Mouse (Mus musculus): Measurements from ENCODE around the gene Cald1. TPM values are rescaled to one million over a fixed set of nuclear protein-coding genes. Genes with fewer than 3 reads are reported as not detected.

Cald1 gene
- total RNA-seq, 2 experiments from 2014 or later: 0.26 to 1.2 TPM

DNA sequence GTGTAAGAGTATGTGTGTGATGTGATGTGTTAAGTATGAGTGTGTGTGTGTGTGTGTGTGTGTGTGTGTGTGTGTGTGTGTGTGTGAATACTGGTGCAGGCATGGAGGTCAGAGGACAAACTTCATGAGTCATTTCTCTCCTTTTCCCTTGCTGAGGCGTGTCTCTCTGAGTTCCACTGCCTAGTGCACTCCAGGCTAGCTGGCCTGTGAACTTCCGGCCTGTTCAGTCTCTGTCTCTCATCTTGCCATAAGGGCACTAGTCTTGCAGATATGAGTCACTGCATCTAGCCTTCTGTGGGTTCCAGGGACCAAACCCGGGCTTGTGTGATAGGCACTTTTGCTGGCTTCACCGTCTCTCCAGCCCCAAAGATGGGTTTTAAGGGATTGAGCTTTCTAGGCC, 114.9 kb downstream of the Cald1 start:
- no peak for ATAC-seq (replicated peaks; ENCODE audit: low FRiP score, poor library complexity, severe bottlenecking)

DNA sequence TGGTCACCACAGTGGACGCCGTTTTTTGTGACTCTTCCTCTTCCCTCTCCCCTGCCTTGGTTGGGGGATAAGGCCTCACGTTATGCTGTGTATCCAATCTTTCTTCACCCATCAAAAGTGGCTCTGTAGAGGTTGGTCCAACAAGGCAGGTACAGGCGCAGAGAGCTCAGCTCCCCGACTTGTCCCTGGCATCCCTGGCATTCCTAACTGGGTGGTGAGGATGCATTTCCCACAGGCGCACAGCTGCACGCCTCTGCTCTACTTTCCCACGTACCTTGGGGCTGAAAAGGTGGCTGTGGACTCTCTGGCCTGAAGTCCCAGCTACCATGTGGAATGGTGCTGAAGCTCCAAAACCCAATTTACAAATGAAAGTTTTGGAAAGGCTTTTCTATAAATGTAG, 115.5 kb downstream of the Cald1 start:
- ATAC-seq (replicated peaks; ENCODE audit: low FRiP score, poor library complexity, severe bottlenecking): no peak

DNA sequence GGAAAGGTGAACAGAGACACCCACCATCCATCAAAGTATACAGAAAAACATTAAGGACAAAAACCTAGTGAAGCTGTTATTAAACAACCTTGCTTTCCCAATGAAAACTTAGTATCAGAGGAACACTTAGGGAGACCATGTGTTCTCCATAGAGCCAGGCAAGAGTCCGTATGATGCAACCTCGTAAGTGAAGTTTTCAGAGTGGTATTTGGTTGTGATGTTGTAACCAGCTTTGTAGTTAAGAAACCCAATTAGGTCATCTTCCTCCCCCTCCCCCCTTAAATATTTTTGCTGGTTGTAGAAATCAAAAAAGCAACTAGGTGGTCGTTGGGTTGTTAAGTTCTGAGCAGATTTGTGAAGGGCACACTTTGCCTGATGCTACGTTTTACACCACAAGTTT, 116.3 kb downstream of the Cald1 start:
- ATAC-seq (replicated peaks; ENCODE audit: low FRiP score, poor library complexity, severe bottlenecking): no peak

DNA sequence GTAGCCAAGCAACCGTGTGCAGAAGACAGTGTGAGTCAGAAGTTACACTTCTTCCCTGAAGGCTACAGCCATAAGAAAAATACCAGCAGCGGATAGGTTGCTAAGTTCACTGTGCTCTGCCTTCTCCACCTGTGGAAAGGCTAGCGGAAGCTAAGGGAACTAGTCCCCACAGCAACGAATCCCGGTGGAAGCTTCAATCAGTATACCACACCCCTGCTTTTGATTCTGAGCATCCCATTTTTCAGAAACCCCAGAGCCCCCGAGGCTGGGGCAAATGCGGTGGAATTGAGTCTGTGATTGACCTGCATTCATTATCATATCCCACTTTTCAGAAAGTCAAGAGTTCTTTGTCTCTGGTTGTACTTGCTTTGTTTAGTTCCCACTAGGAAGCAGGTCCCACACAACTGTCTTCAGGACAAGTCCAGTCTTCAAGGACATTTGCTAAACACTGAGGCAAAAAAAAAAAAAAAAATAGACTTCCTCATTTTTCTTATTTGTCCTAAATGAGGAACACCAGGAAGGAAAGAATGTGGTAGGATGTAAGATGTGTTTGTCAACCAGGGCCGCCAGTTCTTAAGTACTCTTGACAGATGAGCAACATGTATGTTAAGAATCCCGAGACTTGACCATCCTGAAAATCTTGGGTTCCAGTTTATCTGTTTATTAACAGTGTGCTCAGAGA, 118.0 kb downstream of the Cald1 start:
- no peak for ATAC-seq (replicated peaks; ENCODE audit: low FRiP score, poor library complexity, severe bottlenecking)

DNA sequence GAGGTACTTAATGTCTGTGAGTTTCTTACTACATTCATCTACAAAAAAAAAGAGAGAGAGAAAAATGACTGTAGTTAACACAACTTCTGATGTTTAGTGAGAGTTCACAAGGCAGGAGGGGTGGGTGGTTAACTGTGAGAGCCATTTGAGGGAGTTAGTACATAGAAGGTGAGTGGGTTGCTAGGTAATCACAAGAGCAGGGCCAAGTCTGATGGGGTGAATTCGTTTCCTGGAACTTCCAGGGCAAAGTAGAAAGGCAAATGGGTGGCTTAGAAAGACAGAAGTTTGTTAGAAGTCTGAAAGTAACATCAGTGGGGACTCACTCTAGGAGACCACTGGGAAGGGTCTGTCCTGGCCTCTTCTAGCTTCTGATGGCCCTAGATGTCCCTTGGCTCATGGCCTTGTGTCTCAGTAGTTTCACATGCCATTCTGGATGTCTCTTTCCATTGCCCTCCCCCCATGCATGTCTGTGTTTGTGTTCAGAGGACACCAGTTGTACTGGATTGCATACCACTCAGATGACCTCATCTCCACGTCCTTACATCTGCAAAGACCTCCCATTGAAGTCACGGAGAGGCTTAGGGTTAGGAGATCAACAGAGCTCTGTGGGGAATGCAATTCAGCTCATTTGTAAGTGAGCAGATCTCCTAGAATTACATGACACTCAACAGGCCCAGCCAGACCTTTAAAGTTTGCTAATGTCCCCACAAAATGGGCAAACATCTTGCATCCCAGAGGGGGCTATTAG, 118.8 kb downstream of the Cald1 start:
- no peak for ATAC-seq (replicated peaks; ENCODE audit: low FRiP score, poor library complexity, severe bottlenecking)

DNA sequence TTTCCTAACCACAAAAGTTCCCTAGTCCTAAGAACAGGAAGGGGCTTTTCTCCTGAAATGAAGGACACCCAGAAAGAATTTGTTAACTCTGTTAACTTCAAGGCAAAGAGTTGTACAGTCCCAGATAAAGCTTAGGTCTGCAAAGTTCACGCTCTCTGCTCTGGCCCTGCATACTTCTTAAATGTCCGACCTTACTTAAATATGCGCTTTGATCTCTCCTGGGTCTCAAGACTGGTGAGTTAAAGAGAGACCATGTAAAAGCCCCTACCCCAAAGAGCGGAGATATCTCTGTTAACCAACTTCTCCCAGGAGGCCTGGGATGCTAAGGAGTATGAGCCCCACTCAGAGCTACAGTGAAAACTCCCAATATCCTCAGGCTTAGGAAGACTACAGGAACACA, 119.4 kb downstream of the Cald1 start:
- no peak for ATAC-seq (replicated peaks; ENCODE audit: low FRiP score, poor library complexity, severe bottlenecking)

DNA sequence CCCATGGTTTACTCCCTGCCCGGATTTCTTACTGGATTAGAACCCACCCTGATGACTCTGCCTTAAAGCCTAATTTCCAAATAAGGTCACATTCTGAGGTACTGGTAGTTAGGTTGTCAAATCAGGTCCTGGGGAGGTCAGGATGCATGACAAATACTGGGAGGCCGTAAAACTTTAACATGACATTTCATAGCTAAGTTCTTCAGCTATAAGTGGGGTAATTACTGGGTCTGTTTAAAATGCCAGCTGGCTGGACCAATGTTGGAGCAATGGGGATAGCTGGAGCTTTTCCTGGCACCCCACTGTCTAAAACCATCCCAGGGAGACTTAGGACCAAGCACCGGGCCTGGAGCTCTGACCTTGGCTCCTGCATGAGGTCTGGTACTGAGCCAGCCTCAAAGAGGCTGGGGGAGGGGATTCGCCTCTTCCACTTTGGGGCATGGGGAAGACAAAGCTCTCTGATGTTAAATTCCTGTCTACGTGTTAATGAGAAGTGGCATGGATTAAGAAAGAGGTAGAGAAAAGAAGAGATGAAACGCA, 120.9 kb downstream of the Cald1 start:
- ATAC-seq (replicated peaks; ENCODE audit: low FRiP score, poor library complexity, severe bottlenecking): no peak

DNA sequence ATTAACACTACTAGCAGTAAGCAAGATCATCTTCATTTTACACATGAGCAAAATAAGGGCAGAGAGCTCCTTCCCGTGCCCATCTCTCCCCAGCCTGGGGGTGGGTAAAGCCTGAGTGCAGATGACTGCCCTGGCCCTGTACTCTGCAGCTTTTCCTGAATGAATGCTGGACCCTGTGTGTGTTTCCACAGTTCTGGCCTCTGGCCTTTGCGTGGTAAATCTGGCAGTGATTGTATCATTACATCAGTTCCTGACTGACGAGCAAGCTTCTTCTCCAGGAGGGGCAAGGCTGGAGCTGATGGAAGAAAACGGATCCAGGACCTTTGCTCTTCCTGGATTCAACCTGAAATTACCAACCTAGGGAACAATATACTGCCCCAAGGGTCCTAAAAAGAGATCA, 122.1 kb downstream of the Cald1 start:
- no peak for ATAC-seq (replicated peaks; ENCODE audit: low FRiP score, poor library complexity, severe bottlenecking)

DNA sequence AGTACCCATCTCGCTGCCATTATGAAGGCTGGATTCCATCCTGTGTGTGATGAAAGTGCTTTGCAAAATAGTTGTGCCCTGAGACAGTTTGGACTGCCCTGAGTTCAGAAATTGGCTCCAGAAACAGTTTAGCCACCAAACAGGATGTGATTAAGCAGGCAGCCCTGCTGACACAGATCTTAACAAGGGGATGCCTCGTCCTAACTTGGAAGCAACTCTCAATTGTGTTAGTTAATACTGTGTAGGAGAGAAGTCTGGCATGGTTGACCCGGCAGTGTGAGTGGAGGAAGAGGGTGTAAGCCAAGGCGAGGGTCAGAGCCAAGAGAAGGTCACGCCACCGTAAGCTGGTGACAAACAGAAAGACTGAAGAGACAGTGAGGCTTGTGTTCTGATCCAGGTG, 123.4 kb downstream of the Cald1 start:
- ATAC-seq (replicated peaks; ENCODE audit: low FRiP score, poor library complexity, severe bottlenecking): no peak

DNA sequence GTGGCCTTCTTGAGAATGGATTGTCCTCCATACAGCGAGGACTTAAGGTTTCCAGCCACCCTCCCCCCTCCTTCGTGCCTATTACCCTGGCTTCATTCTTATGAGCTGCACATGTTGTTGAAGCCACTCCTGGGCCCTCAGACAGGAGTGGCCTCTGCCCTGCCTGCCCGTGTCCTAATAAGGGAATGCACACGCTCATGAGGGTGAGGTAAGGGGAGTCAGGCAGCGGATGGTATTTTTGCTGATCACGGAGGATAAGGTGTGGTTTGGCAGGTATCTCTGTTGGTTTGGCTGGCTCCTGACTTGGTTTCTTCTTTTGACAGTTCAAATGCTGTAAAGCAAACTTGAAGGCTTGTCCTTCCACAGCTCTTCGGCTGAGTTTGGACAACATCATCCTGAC, 124.4 kb downstream of the Cald1 start:
- no peak for ATAC-seq (replicated peaks; ENCODE audit: low FRiP score, poor library complexity, severe bottlenecking)

DNA sequence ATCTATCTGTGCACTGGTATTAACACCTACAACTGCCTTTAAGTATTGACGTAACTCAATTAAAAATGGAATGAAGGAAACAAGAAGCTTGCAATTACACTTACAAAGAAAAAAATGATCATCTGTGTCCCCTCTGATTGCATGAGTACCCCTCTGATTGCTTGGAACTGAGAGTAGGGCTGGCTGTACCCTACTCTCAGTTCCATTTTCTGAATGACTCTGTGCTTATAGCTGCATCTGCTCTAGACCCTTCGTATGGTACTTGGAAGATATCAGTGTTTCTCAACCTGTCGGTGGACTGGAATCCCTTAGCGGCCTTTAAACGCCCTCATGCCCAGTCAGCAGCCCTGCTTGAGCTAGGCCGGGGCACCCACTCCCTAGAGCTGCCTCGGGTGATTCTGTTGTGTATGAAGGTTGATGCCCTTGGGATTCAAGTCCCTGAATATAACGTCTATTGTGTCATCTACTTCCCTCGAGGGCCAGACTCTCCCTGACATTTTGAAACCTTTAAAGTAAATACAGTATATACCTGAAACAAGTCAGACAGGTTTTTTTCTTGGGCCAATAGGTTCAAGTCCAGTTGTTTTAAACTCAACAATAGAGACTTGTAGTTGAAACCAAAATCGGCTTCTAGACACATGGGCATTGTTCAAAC, 125.1 kb downstream of the Cald1 start:
- no peak for ATAC-seq (replicated peaks; ENCODE audit: low FRiP score, poor library complexity, severe bottlenecking)

DNA sequence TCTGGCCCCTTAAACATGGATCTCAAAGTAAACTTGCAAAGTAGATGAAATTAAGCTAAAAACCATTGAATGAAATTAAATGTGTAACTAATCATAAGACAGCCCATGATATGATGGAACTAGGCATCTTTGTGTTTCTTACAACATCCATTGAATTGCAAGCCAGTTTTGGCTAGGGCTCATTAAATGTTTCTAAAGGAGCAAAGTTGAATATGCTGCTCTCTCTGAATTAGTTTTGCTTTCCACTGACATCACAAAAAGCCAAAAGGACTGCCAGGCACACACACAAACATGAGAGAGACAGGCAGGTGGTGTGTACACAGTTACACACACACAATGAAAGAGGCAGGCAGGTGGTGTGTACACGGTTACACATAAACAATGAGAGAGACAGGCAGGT, 127.4 kb downstream of the Cald1 start:
- no peak for ATAC-seq (replicated peaks; ENCODE audit: low FRiP score, poor library complexity, severe bottlenecking)

DNA sequence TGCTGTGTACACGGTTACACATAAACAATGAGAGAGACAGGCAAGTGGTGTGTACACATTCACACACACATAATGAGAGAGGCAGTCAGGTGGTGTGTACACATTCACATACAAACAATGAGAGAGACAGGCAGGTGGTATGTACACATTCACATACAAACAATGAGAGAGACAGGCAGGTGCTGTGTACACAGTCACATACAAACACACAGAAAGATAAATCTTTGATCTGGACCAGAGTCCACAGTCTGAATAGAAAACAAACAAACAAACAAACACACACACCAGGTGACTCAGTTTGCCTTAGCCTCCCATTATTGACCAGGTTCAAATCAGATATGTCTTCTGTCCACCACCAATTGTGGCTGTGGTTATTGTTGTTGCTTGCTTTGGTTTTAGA, 127.8 kb downstream of the Cald1 start:
- ATAC-seq (replicated peaks; ENCODE audit: low FRiP score, poor library complexity, severe bottlenecking): no peak

DNA sequence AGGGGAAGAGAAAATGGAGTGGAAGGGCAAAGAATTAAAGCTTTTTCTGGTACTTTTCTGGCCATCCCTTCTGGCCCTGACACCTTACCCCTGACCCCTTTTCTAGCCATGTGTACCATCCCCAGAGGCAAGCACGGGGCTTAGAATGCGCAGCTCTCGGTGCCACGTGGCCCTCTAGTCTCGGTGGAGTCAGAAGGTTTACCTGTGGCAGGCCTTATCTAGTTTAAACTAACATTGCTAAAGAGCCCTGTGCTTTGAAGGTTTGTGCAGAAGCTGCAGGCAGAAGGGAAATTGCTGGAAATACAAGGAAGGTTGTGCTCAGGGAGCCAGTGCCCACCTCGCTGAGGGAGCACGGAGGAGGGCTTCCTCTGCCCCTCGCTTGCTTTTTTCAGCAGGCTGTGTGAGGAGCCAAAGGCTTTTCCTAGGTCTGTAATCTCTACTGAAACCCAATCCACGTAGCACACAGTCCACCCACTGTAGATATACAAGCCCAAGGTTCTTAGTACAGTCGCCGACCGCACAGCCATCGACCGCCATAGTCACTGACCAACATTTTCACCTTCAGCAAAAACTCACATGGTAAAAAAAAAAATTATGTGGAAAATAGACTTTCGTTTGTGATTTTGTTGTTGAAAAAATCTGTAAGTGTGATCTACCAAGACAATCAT, 129.2 kb downstream of the Cald1 start:
- ATAC-seq (replicated peaks; ENCODE audit: low FRiP score, poor library complexity, severe bottlenecking): no peak

DNA sequence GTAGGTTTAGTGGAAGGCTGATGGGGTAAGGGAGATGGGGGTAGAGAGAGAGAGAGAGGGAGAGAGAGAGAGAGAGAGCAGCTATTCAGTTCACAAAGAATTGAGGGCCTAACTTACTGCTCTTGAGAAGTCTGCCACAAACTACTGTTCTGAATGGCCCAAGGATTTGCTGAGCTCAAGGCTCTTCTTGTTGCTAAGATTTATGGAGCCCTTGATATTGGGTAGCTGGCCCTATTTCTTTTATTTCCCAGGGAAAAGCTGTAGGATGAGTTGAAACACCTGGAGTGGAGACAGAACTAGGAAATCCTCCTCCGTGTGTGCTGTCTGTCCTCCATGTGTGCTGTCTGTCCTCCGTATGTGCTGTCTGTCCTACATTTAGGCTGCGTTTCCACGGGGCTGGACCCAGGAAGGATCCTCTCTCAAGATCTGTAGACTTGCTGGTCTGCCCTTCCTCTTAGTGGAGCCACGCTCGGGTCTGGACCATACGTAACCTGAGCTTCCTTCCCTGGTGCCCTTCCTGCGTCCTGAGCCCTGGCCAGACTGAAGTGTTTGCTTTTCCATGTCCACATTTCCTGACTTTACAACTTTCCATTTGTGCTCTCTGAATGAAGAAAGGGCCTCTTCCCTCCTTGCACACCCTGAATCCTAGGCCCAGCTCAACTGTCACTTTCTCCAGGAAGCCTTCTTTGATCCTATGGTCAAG, 131.3 kb downstream of the Cald1 start:
- ATAC-seq (replicated peaks; ENCODE audit: low FRiP score, poor library complexity, severe bottlenecking): no peak

DNA sequence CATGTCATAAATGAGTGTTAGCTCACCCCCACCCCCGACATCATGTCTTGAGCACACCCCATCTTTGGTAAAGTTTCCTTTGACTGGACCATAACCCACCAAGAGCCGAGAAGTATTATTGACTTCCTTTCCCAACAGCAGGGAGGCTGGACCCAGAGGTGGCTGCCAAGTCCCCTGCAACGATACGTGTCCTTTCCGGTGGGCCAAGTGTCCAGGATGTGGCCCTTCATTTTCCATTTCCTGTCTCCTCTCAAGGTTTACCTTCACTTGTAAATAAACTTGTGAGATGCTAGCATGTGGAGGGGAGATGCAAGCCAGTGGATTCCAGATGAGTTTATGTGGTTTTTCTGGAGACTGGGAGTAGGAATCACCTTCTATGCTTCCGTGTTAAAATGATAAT, 132.7 kb downstream of the Cald1 start:
- ATAC-seq (replicated peaks; ENCODE audit: low FRiP score, poor library complexity, severe bottlenecking): no peak

DNA sequence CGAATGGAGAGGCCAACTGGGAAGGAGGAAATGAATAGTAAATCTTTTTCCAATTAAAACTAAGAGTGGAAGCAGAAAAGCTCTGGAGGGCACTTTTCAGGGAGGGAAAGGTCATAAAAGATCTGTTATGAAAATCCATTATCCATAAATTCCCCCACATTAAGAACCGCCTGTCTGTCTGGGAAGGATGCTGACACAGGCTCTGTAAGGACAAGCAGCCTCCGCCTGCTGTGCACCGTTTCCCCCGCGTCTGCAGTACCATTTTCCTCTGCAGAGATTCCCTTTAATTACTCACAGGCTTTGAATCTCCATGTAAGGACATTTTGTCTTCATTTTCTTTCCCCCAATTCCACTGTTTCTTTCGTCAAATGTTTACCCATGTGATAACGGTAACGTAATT, 133.2 kb downstream of the Cald1 start:
- ATAC-seq (replicated peaks; ENCODE audit: low FRiP score, poor library complexity, severe bottlenecking): no peak

DNA sequence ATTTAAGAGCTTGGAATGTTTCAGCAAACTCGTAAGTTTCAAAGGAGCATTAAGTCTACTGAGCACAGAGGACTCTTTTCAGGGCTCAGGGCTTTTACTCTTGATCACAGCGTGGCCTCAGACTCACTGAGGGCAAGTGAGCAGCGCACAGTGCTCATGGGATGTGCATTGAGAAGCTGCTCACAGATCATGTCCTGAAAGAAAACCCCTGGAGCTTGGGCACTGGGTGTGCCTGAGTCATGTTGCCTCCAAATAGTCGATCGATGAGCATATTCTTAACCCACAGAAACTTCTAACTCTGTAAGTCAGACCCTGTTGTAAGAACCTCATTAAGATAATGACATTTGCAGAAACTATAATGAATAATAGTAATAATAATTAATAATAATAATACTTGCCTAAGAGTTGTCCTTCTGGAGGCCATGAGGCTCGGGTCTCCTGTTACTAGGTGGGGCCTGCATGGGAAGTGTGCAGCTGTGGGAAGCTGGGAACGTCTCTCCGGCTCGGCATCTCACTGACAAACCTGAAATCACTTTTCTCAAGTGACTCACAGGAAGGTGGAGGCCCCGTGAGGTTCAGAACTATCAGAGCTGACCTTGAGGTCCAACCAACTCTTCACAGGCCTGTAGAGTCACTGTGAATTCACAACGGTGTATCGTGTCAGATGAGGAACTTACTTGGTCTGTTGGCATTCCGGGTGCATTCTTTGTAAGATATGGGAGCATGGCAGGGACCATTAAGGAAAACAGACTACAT, 136.8 kb downstream of the Cald1 start:
- ATAC-seq (replicated peaks; ENCODE audit: low FRiP score, poor library complexity, severe bottlenecking): no peak

DNA sequence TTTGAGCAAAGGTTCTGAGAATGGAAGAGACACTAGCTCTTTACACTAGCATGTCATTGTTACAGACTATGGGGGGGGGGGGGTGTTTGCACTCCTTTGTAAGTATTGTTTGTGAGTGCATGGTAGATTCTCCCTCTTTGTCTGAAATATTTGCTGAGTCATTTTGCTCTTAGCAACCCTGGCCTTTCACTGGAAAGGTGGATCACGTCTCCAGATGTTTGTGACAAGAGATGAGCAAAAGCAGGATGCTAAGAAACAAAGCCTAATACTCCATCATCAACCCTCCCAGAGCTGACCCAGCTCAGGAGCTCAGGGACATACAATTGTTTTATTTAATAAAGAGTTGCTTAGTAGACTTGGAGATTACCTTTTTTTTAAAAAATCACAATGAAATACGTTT, 138.6 kb downstream of the Cald1 start:
- ATAC-seq (replicated peaks; ENCODE audit: low FRiP score, poor library complexity, severe bottlenecking): no peak

Data from erythroblast, adult 5-6 weeks (primary cell).